Mouse (Mus musculus) neural tube, embryonic 10.5 days (tissue): Measurements from ENCODE around the gene Nek6.

ENCODE experiments used
- DNase-seq: peaks from one replicate; pipeline ENCODE4 v3.0.0-alpha.2; 2017; ENCODE audit warnings: low spot score; ENCODE audit errors: extremely low spot score

The Nek6 gene

DNA sequence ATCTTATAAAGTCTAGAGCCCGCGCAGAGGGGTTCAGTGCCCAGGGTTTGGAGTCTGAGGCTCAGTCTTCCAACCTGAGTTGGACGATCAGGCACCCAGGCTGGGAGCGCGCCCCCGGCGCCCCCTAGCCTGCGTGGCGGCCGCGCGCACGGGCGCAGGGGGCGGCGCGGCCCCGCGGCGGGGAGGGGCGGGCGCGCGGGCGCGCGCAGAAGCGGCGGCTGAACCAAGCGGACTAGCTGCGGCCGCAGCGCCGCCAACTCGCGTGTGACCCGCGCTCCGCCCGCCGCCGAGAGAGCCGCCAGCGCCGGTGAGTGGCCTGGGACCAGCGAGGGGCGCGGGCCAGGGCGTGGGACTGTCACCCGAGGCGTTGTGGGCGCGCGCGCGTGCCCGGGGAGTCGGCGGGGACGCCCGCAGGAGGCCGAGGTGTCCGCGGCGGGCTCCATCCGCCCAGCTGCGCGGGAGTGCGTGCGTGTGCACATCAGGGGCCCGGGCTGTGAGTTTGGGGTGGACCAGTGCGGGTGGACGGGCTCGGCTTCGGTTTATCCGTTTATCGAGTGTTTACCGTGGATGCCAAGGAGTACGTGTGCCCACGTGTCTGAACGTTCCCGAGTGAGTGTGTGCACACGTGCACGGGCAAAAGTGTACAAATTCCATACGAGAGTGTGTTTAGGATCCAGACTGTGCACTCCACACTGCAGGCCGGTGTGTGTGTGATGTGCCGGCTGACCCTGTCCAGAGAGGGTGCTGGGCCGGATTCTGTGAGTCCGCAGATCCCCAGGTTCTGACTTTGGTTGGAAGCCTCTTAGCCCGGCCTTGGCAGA lies at the start of gene Nek6:
Gene Nek6 (plus strand): TSS at position 157 of the 821 bp plus-strand sequence.
- peak; percentile 78 for DNase-seq

DNA sequence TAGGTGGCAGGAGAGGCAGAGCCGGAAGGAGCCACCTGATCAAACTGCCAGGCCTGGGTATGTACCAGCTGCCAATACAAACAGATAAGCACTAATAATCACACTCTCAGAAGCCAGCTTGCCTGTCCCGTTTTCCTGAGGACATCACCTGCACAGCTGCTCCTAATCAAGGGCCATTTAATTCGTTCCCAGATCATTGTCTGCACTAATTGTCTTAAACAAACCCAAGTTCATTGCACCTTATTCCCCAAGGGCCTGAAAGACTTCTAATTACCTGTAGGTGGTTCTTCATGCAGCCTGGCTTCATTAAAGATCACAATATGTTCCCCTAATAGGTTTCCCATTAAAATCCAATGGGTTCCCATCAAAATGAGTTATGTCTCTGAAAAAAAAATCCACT lies 49.1 kb upstream of the Nek6 start:
- no peak for DNase-seq

DNA sequence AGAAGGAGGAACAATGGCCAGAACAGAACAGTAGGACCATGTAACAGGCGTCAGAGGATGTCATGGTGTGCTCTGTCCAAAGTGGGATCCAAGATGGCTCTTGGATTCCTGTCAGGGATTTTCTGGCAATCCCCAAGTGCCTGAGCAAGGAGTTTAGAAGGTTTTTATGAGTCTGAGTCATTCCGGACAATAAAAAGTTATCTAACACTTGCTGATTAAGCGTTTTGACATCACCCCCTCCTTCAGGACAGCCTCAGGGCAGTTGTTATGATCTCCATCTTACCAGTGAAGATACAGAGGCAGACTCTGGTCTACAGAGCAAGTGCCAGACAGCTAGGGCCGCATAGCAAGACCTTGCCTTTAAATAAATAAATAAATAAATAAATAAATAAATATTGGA lies 42.6 kb upstream of the Nek6 start:
- DNase-seq = no peak

DNA sequence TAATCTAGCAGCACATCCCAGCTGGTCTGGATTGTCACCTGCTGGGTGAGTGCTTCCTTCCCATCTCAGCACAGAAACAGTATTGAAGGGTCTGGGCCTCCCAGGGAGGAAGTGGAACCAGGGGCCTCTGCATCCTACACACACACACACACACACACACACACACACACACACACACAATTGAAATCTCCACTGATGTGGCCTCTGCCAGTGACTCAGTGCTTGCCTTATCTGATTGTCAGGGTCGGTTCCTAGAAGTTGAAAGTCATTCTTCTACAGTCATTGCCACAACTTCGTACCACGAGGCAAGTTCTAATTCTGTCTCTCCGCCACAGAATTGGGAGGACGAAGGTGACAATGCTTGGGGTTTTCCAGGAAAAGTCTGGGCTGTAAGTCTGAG lies 39.7 kb upstream of the Nek6 start:
- DNase-seq = no peak

GRCm38 (mm10) chr2:38472829-38473228 lies 38.6 kb upstream of the Nek6 start:
- DNase-seq = no peak

- no peak for DNase-seq
Observed at GRCm38 (mm10) chr2:38476871-38477496, 34.5 kb upstream of the Nek6 start.

DNA sequence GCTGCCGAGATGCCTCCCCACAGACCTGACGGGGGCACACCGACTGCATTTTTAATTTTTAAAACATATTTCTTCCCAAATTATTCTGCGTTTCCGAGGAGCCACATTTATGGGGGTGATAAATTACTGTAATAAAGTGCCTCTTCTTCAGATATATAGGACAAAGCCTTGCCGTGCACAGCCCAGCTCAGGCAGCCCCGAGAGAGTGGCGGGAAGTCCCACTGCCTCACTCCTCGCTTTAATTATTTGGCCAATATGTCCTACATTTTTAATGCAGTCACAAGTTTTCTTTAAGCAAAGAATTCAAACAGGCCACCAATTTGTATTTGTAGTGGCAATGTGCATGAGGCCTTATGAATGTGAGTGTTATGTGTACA lies 34.0 kb upstream of the Nek6 start:
- DNase-seq = no peak

- DNase-seq = no peak
Observed at GRCm38 (mm10) chr2:38478683-38479082, 32.8 kb upstream of the Nek6 start.

- no peak for DNase-seq
Observed at GRCm38 (mm10) chr2:38479541-38479940, 31.9 kb upstream of the Nek6 start.

GRCm38 (mm10) chr2:38481166-38481778 lies 30.2 kb upstream of the Nek6 start:
- DNase-seq = no peak

DNA sequence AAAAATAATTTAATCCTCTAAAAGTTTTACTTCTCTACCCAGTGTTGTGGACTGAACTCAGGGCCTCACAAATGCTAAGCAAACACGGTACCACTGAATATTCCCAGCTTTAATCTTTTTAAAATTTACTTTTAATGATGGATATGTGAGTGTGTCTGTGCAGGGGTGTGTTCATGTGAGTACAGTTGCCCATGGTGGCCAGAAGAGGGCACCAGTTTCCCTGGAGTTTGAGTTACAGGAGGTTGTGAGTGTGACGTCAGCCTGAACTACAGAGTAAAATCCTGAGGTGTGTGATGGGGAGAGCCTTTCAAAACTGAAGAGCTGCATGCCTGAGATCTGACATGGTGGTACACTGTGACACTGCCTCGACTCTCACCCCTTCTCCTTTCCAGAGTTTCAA lies 29.3 kb upstream of the Nek6 start:
- DNase-seq = no peak

GRCm38 (mm10) chr2:38483058-38483704 lies 28.3 kb upstream of the Nek6 start:
- no peak for DNase-seq

- no peak for DNase-seq
Observed at GRCm38 (mm10) chr2:38484556-38484955, 26.9 kb upstream of the Nek6 start.

GRCm38 (mm10) chr2:38485409-38485808 lies 26.0 kb upstream of the Nek6 start:
- no peak for DNase-seq

- DNase-seq = no peak
Observed at GRCm38 (mm10) chr2:38485957-38486931, 25.2 kb upstream of the Nek6 start.

- DNase-seq = no peak
Observed at GRCm38 (mm10) chr2:38497594-38497993, 13.8 kb upstream of the Nek6 start.

DNA sequence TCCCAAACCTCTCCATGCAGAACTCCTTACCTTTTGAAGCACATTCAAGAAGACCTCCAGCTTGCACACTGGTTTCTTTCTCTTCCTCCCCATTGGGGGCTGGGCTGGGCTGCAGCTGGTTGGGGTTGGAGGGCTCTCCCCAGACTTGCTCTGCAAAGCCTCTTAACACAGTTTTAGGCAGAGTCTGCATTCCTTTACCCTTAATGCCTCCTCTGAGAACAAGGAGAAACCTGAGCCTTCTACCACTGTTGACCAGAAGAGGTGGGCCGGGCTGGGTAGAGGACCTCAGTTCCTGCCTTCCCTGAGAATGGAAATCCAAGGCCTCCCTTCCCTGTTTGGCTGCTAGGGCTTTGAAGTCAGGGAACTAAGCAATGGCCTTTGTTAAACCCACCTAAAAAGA lies 9.8 kb upstream of the Nek6 start:
- no peak for DNase-seq

DNA sequence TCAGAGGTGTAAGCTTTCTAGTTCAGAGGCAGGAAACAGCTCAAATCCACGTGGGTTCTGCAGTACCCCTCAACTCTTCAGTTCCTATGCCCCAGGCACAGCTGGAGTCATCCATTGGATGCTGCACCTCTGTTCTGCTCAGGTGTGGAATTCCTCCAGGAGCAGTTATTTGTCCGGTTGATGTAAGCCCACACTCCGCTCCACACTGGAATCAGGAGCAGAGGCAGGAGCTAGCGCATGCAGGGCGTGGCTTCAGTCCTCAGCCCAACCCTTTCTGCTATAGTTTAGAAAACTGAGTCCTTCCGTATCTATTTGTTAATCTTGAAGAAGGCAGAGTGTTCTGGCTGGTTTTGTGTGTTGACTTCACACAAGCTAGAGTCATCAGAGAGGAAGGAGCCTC lies 9.3 kb upstream of the Nek6 start:
- no peak for DNase-seq

DNA sequence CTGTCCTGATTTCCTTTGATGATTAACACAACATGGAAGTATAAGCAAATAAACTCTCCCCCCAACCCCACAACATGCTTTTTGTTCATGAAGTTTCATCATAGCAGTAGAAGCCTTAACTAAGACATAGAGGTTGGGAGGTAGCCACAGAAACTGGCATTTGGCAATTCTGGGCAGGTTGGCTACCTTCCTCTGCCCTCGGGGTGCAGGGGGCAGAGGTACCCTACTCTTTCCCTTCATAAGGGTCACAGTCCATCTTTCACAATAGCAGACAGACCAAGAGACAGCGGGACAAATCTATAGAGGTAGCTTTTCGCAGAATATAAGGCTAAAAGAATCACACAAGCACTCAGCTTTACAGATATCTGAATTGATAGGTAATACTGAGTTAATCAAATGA lies 8.7 kb upstream of the Nek6 start:
- no peak for DNase-seq

GRCm38 (mm10) chr2:38504311-38504710 lies 7.1 kb upstream of the Nek6 start:
- no peak for DNase-seq

GRCm38 (mm10) chr2:38507181-38507580 lies 4.3 kb upstream of the Nek6 start:
- DNase-seq = no peak
